Comparison of ENCODE assay signal across 17 mouse cellular contexts in the genomic region with DNA sequence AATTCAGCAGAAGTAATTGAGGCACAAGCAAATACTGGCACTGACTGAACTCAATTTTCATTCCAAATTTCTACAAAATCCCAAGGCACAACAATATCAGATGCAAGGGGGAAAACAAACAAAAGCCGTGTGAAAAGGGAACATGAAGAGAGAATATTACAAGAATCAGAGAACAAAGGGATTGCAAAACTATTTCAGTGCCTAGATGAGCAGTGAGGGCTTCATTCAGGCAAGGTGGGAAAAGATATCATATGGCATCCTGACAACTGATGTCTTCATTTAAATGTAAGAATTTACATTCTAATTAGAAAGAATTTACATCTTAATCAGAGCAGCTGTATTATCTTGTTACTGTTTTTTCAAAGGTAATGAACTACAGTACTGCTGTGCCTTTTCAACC.
"Had no signal": no experiment of that assay in that cellular context is flagged by ENCODE, and none has a peak within 500 bp of the region (broad histone marks: within the 10 kb centered on the region; RNA-seq: fewer than 3 reads in every experiment).

No protein-coding gene starts in this region.

- H3K36me3 ChIP-seq: limb, embryonic 12.5 days; liver, embryonic 13.5 days; lung, embryonic 15.5 days; neural tube, embryonic 15.5 days had no signal

- H3K9me3 ChIP-seq: limb, embryonic 12.5 days; liver, embryonic 13.5 days; lung, embryonic 15.5 days; megakaryocyte, embryonic 14.5 days; neural tube, embryonic 15.5 days had no signal

- H3K27ac ChIP-seq: limb, embryonic 12.5 days; liver, embryonic 13.5 days; lung, embryonic 15.5 days; macrophage; neural tube, embryonic 15.5 days had no signal

- H3K9ac ChIP-seq: limb, embryonic 12.5 days; liver, embryonic 13.5 days; liver, postnatal 0 days; lung, embryonic 15.5 days; neural tube, embryonic 15.5 days had no signal

- DNase-seq: kidney, adult 8-10 months; kidney, postnatal 25 days; layer of hippocampus, adult 9-11 months; layer of hippocampus, postnatal 36 days; liver; liver, embryonic 13.5 days; liver, postnatal 0 days; lung, postnatal 14 days; right cerebral cortex, adult 18-20 months; right cerebral cortex, postnatal 25 days; thymus, postnatal 36 days had no signal

- H3K4me3 ChIP-seq: limb, embryonic 12.5 days; liver, embryonic 13.5 days; lung, embryonic 15.5 days; megakaryocyte, embryonic 14.5 days; myocyte; neural tube, embryonic 15.5 days had no signal

- H3K27me3 ChIP-seq: limb, embryonic 12.5 days; liver, embryonic 13.5 days; lung, embryonic 15.5 days; megakaryocyte, embryonic 14.5 days; neural tube, embryonic 15.5 days had no signal

- H3K4me1 ChIP-seq: limb, embryonic 12.5 days; liver, embryonic 13.5 days; lung, embryonic 15.5 days; megakaryocyte, embryonic 14.5 days; neural tube, embryonic 15.5 days had no signal

- ATAC-seq: liver, postnatal 0 days had no signal

- H3K4me2 ChIP-seq: limb, embryonic 12.5 days; liver, embryonic 13.5 days; lung, embryonic 15.5 days; neural tube, embryonic 15.5 days had no signal
